ENCODE assay signal across 25 mouse cellular contexts in genomic region chr5:145422287-145422686, GRCm38 (mm10). TPM values are rescaled to one million over a fixed set of nuclear protein-coding genes. Genes with fewer than 3 reads are reported as not detected.
A peak's percentile ranks its signal among the peaks of the same experiment; 100 is the strongest.
DNase-seq lines count a peak whose midpoint lies in the region; ATAC-seq and TF ChIP-seq lines count a peak whose summit lies in the region.
"Had no signal": no experiment of that assay in that cellular context is flagged by ENCODE, and none has a peak within 500 bp of the region (broad histone marks: within the 10 kb centered on the region; RNA-seq: fewer than 3 reads in every experiment).

No protein-coding gene starts in this region.

- 13% methylated on average over 1 of the region's 1 CpGs for WGBS in liver, adult 2 months
- 60% methylated on average over 1 of the region's 1 CpGs for WGBS in liver, embryonic 16.5 days (ENCODE audit: insufficient replicate concordance)
- 52% methylated on average over 1 of the region's 1 CpGs for WGBS in liver, embryonic 12.5 days (ENCODE audit: insufficient replicate concordance)
- 46% methylated on average over 1 of the region's 1 CpGs for WGBS in liver, postnatal 0 days (ENCODE audit: insufficient replicate concordance)
- 67% methylated on average over 1 of the region's 1 CpGs for WGBS in liver, embryonic 11.5 days

- H3K36me3 ChIP-seq in liver, adult 2 months (ENCODE audit: control insufficient read depth, insufficient read depth, low read length), result no peaks in the 10 kb centered on the region
- no peaks in the 10 kb centered on the region for H3K36me3 ChIP-seq in liver, embryonic 16.5 days (ENCODE audit: control insufficient read depth, insufficient read depth)
- no peaks in the 10 kb centered on the region for H3K36me3 ChIP-seq in liver, embryonic 12.5 days
- H3K36me3 ChIP-seq in liver, postnatal 0 days (replicated peaks; ENCODE audit: insufficient read depth, low read length), result no peaks in the 10 kb centered on the region
- H3K36me3 ChIP-seq in liver, embryonic 11.5 days (ENCODE audit: control insufficient read depth, insufficient read depth, low read length), result no peaks in the 10 kb centered on the region
- H3K36me3 ChIP-seq: G1E had no signal

- no peak for TF ChIP-seq POLR2A in liver, adult 2 months (IDR thresholded peaks at IDR 0.05; ENCODE audit: extremely low read depth, insufficient read depth, low read length)

- H3K4me3 ChIP-seq in liver, adult 2 months (ENCODE audit: insufficient read depth, low read depth, low read length), result no peak overlapping the region
- H3K4me3 ChIP-seq in liver, embryonic 16.5 days (ENCODE audit: low read depth, low read length), result no peak overlapping the region
- no peak overlapping the region for H3K4me3 ChIP-seq in liver, embryonic 12.5 days
- H3K4me3 ChIP-seq in liver, postnatal 0 days (ENCODE audit: low read depth, low read length), result no peak overlapping the region
- H3K4me3 ChIP-seq in liver, embryonic 11.5 days (ENCODE audit: low read depth, low read length), result no peak overlapping the region

- H3K9ac ChIP-seq in liver, adult 2 months (ENCODE audit: low read depth, low read length), result no peak overlapping the region
- no peak overlapping the region for H3K9ac ChIP-seq in liver, embryonic 16.5 days (ENCODE audit: low read depth, low read length)
- H3K9ac ChIP-seq in liver, embryonic 12.5 days, result no peak overlapping the region
- no peak overlapping the region for H3K9ac ChIP-seq in liver, postnatal 0 days (replicated peaks)
- H3K9ac ChIP-seq in liver, embryonic 11.5 days (ENCODE audit: low read depth, low read length), result no peak overlapping the region

- H3K27me3 ChIP-seq in liver, adult 2 months (ENCODE audit: control insufficient read depth, insufficient read depth, low read length), result 0 out of 2 replicates have a peak, but pooled peaks cover 3% of the 10 kb centered on the region
- no peaks in the 10 kb centered on the region for H3K27me3 ChIP-seq in liver, embryonic 16.5 days (ENCODE audit: control insufficient read depth, insufficient read depth, low read depth, low read length)
- H3K27me3 ChIP-seq in liver, embryonic 12.5 days (replicated peaks), result no peaks in the 10 kb centered on the region
- H3K27me3 ChIP-seq in liver, postnatal 0 days (ENCODE audit: insufficient read depth, low read length), result no peaks in the 10 kb centered on the region
- no peaks in the 10 kb centered on the region for H3K27me3 ChIP-seq in liver, embryonic 11.5 days (replicated peaks; ENCODE audit: control insufficient read depth, insufficient read depth, low read length)
- H3K27me3 ChIP-seq: CH12.LX, Patski had no signal

- no peaks in the 10 kb centered on the region for H3K9me3 ChIP-seq in liver, embryonic 16.5 days (replicated peaks; ENCODE audit: control insufficient read depth, low read length)
- H3K9me3 ChIP-seq in liver, embryonic 12.5 days (replicated peaks), result peaks cover 14% of the 10 kb centered on the region
- no peaks in the 10 kb centered on the region for H3K9me3 ChIP-seq in liver, postnatal 0 days (ENCODE audit: low read length)
- peaks cover 4% of the 10 kb centered on the region; the same call in 1 of the 2 replicates for H3K9me3 ChIP-seq in liver, embryonic 11.5 days (ENCODE audit: control insufficient read depth, low read length)

- no peaks in the 10 kb centered on the region for H3K79me2 ChIP-seq in liver, adult 2 months (ENCODE audit: control insufficient read depth, insufficient read depth, low read length)

- H3K4me2 ChIP-seq in liver, embryonic 16.5 days (ENCODE audit: low read depth, low read length), result no peak overlapping the region
- H3K4me2 ChIP-seq in liver, embryonic 12.5 days, result no peak overlapping the region
- no peak overlapping the region for H3K4me2 ChIP-seq in liver, postnatal 0 days (ENCODE audit: low read depth, low read length)
- no peak overlapping the region for H3K4me2 ChIP-seq in liver, embryonic 11.5 days

- H3K4me1 ChIP-seq in liver, adult 2 months (ENCODE audit: control insufficient read depth, insufficient read depth, low read length), result no peaks in the 10 kb centered on the region
- no peaks in the 10 kb centered on the region for H3K4me1 ChIP-seq in liver, embryonic 16.5 days (ENCODE audit: control insufficient read depth, low read depth, low read length)
- no peaks in the 10 kb centered on the region for H3K4me1 ChIP-seq in liver, embryonic 12.5 days
- H3K4me1 ChIP-seq in liver, postnatal 0 days (ENCODE audit: insufficient read depth), result no peaks in the 10 kb centered on the region
- H3K4me1 ChIP-seq in liver, embryonic 11.5 days (replicated peaks; ENCODE audit: control insufficient read depth, insufficient read depth, low read length), result no peaks in the 10 kb centered on the region

- no peak overlapping the region for H3K27ac ChIP-seq in liver, adult 2 months (replicated peaks; ENCODE audit: insufficient read depth, low read depth, low read length)
- no peak overlapping the region for H3K27ac ChIP-seq in liver, embryonic 16.5 days (ENCODE audit: low read length)
- H3K27ac ChIP-seq in liver, embryonic 12.5 days, result no peak overlapping the region
- 0 out of 2 replicates have a peak overlapping the region, but pooled peaks have one; percentile 22 for H3K27ac ChIP-seq in liver, postnatal 0 days (ENCODE audit: low read depth)
- H3K27ac ChIP-seq in liver, embryonic 11.5 days (ENCODE audit: low read depth, low read length), result no peak overlapping the region

- DNase-seq in liver, adult 2 months (ENCODE audit: extremely low read depth, low read depth, low spot score), result peak; percentile 58
- no peak for DNase-seq in liver
- peak; percentile 17 for DNase-seq in liver, postnatal 0 days
- no peak for DNase-seq in liver, embryonic 11.5 days (ENCODE audit: low spot score)
- DNase-seq: adrenal gland, adult 2 months; adrenal gland, adult 8-10 months; adrenal gland, postnatal 10 days; adrenal gland, postnatal 14 days; adrenal gland, postnatal 25 days; adrenal gland, postnatal 36 days; B cell, adult 2 months; cerebellum, adult 11 months; cerebellum, adult 11-12 months; cerebellum, adult 18-20 months had no signal

- TF ChIP-seq CTCF in liver, adult 2 months (IDR thresholded peaks at IDR 0.05; ENCODE audit: low read depth, low read length), result no peak
- no peak for TF ChIP-seq CTCF in liver, postnatal 0 days (IDR thresholded peaks at IDR 0.05; ENCODE audit: low read depth)

- 0 out of 2 replicates have a peak, but pooled peaks have one; percentile 27 for ATAC-seq in liver, embryonic 16.5 days (ENCODE audit: low read depth)
- ATAC-seq in liver, embryonic 12.5 days, result no peak
- ATAC-seq in liver, postnatal 0 days, result peak; percentile 87
- ATAC-seq in liver, embryonic 11.5 days (replicated peaks; ENCODE audit: low FRiP score), result no peak
- ATAC-seq: activated CD4-positive, CD25-positive, alpha-beta regulatory T cell, adult 4 months; CD4-positive, CD25-positive, alpha-beta regulatory T cell, adult 4 months; Patski had no signal

- TF ChIP-seq EP300 in liver, postnatal 0 days (IDR thresholded peaks at IDR 0.05; ENCODE audit: low read depth), result no peak

RNA-seq across cellular contexts. Expression of gene Cyp3a16, which starts 47.2 kb away (rescaled TPM):
- 0.27 and 201 TPM in 2 replicates for total RNA-seq in liver, adult 2 months (2014; rRNA removed)
- polyA plus RNA-seq in liver, adult 2 months (2012; rRNA removed), result 1.0 and 33.3 TPM in 2 replicates
- polyA plus RNA-seq in liver, embryonic 16.5 days (2015; fragmentation: Nextera tagmentation; extraction: Ambion mirVana), result 7.6 and 7.9 TPM in 2 replicates
- 0.07 TPM in 1 of 2 replicates, not detected in the other for polyA plus RNA-seq in liver, embryonic 12.5 days (2016; fragmentation: Nextera tagmentation; extraction: Ambion mirVana)
- 36.6 and 36.8 TPM in 2 replicates for polyA plus RNA-seq in liver, postnatal 0 days (2015; fragmentation: Nextera tagmentation; extraction: Ambion mirVana)
- not detected in 2 replicates for polyA plus RNA-seq in liver, embryonic 11.5 days (2014; fragmentation: Nextera tagmentation; extraction: Ambion mirVana)
- total RNA-seq: adrenal gland, adult 8-10 months; adrenal gland, postnatal 25 days; adrenal gland, postnatal 36 days; CH12.LX; ES-E14; G1E; MEL had no signal
- polyA plus RNA-seq: activated CD4-positive, CD25-positive, alpha-beta regulatory T cell, adult 4 months; adrenal gland, adult 2 months; brain, embryonic 14.5 days; C2C12; CD4-positive, CD25-positive, alpha-beta regulatory T cell, adult 4 months; G1E; Patski had no signal

Comparison
In these comparisons a context has a peak if more than half of its experiments do, and no peak if none do; other contexts are left out.
1. DNase-seq: peak in liver, adult 2 months (single experiment) and liver, postnatal 0 days (single experiment); none in liver (single experiment) and liver, embryonic 11.5 days (single experiment).
2. ATAC-seq: peak in liver, embryonic 16.5 days (single experiment) and liver, postnatal 0 days (single experiment); none in liver, embryonic 12.5 days (single experiment) and liver, embryonic 11.5 days (single experiment).